Mouse (Mus musculus): ENCODE data around the gene Flt1. TPM values are rescaled to one million over a fixed set of nuclear protein-coding genes. Genes with fewer than 3 reads are reported as not detected.
A peak's percentile ranks its signal among the peaks of the same experiment; 100 is the strongest.

Gene Flt1
- polyA plus RNA-seq, 1 experiment from 2014 or later: 19.4 TPM

- H3K27ac ChIP-seq (replicated peaks): no peak overlapping the region
- H3K27me3 ChIP-seq (replicated peaks): peaks cover 35% of the 10 kb centered on the region
- H3K36me3 ChIP-seq: no peaks in the 10 kb centered on the region
- 40% methylated on average over 5 of the region's 5 CpGs for WGBS
- no peak overlapping the region for H3K4me2 ChIP-seq
- no peak for ATAC-seq (ENCODE audit: extremely low read depth, insufficient number of reproducible peaks, low FRiP score, low TSS enrichment)
- H3K4me3 ChIP-seq: no peak overlapping the region
- no peak overlapping the region for H3K9ac ChIP-seq
- H3K9me3 ChIP-seq: peaks cover 5% of the 10 kb centered on the region
- peaks cover 27% of the 10 kb centered on the region for H3K4me1 ChIP-seq
Measured at GRCm38 (mm10) chr5:147749972-147750371, 24.2 kb upstream of the Flt1 start.

GRCm38 (mm10) chr5:147748081-147748581, 22.3 kb upstream of the Flt1 start:
- Histone ChIP-seq H3K9me3 (no peaks in the 10 kb centered on the region), H3K4me1 (peaks cover 25% of the 10 kb centered on the region), H3K4me2 (peak overlapping the region; percentile 65), H3K36me3 (no peaks in the 10 kb centered on the region), H3K27me3 (replicated peaks) (peaks cover 30% of the 10 kb centered on the region), H3K4me3 (peak overlapping the region; percentile 45), H3K27ac (replicated peaks) (no peak overlapping the region), H3K9ac (peak overlapping the region; percentile 17)
- 3% methylated on average over 15 of the region's 15 CpGs for WGBS
- ATAC-seq (ENCODE audit: extremely low read depth, insufficient number of reproducible peaks, low FRiP score, low TSS enrichment): no peak

GRCm38 (mm10) chr5:147744900-147745653, 19.3 kb upstream of the Flt1 start:
- 82% methylated on average over 21 of the region's 21 CpGs for WGBS
- Histone ChIP-seq H3K9ac (no peak overlapping the region), H3K9me3 (no peaks in the 10 kb centered on the region), H3K27me3 (replicated peaks) (peaks cover 10% of the 10 kb centered on the region), H3K4me1 (peaks cover 11% of the 10 kb centered on the region), H3K4me2 (no peak overlapping the region), H3K36me3 (no peaks in the 10 kb centered on the region), H3K27ac (replicated peaks) (no peak overlapping the region), H3K4me3 (no peak overlapping the region)
- ATAC-seq (ENCODE audit: extremely low read depth, insufficient number of reproducible peaks, low FRiP score, low TSS enrichment): no peak

GRCm38 (mm10) chr5:147742468-147743111, 16.8 kb upstream of the Flt1 start:
- 72% methylated on average over 9 of the region's 9 CpGs for WGBS
- Histone ChIP-seq H3K9ac (no peak overlapping the region), H3K36me3 (no peaks in the 10 kb centered on the region), H3K4me1 (peaks cover under 1% of the 10 kb centered on the region; the same call in 1 of the 2 replicates), H3K4me2 (no peak overlapping the region), H3K27ac (replicated peaks) (no peak overlapping the region), H3K9me3 (0 out of 2 replicates have a peak, but pooled peaks cover 7% of the 10 kb centered on the region), H3K27me3 (replicated peaks) (no peaks in the 10 kb centered on the region), H3K4me3 (no peak overlapping the region)
- ATAC-seq (ENCODE audit: extremely low read depth, insufficient number of reproducible peaks, low FRiP score, low TSS enrichment): no peak

GRCm38 (mm10) chr5:147736766-147737280, 11.0 kb upstream of the Flt1 start:
- no peak overlapping the region for H3K9ac ChIP-seq
- H3K4me2 ChIP-seq: no peak overlapping the region
- H3K27ac ChIP-seq (replicated peaks): no peak overlapping the region
- no peaks in the 10 kb centered on the region for H3K36me3 ChIP-seq
- no peak overlapping the region for H3K4me3 ChIP-seq
- ATAC-seq (ENCODE audit: extremely low read depth, insufficient number of reproducible peaks, low FRiP score, low TSS enrichment): no peak
- 68% methylated on average over 8 of the region's 8 CpGs for WGBS
- H3K4me1 ChIP-seq: no peaks in the 10 kb centered on the region
- 0 out of 2 replicates have a peak, but pooled peaks cover 4% of the 10 kb centered on the region for H3K27me3 ChIP-seq (replicated peaks)
- peaks cover 10% of the 10 kb centered on the region; the same call in 1 of the 2 replicates for H3K9me3 ChIP-seq

- no peaks in the 10 kb centered on the region for H3K36me3 ChIP-seq
- H3K27me3 ChIP-seq (replicated peaks): peaks cover 22% of the 10 kb centered on the region
- no peak overlapping the region for H3K4me2 ChIP-seq
- H3K4me3 ChIP-seq: no peak overlapping the region
- no peak for ATAC-seq (ENCODE audit: extremely low read depth, insufficient number of reproducible peaks, low FRiP score, low TSS enrichment)
- H3K9ac ChIP-seq: no peak overlapping the region
- H3K4me1 ChIP-seq: no peaks in the 10 kb centered on the region
- peaks cover 3% of the 10 kb centered on the region; the same call in 1 of the 2 replicates for H3K9me3 ChIP-seq
- H3K27ac ChIP-seq (replicated peaks): no peak overlapping the region
- 92% methylated on average over 1 of the region's 1 CpGs for WGBS
Measured at GRCm38 (mm10) chr5:147733682-147734081, 7.9 kb upstream of the Flt1 start.

GRCm38 (mm10) chr5:147732926-147733325, 7.1 kb upstream of the Flt1 start:
- no peak overlapping the region for H3K27ac ChIP-seq (replicated peaks)
- no peak overlapping the region for H3K4me2 ChIP-seq
- H3K4me1 ChIP-seq: no peaks in the 10 kb centered on the region; the same call in none of the 2 replicates
- no peaks in the 10 kb centered on the region for H3K36me3 ChIP-seq
- H3K27me3 ChIP-seq (replicated peaks): peaks cover 29% of the 10 kb centered on the region
- no peak overlapping the region for H3K9ac ChIP-seq
- 67% methylated on average over 5 of the region's 5 CpGs for WGBS
- no peak for ATAC-seq (ENCODE audit: extremely low read depth, insufficient number of reproducible peaks, low FRiP score, low TSS enrichment)
- H3K9me3 ChIP-seq: peaks cover 3% of the 10 kb centered on the region; the same call in 1 of the 2 replicates
- H3K4me3 ChIP-seq: no peak overlapping the region

GRCm38 (mm10) chr5:147727481-147727880, 1.7 kb upstream of the Flt1 start:
- Histone ChIP-seq H3K4me2 (no peak overlapping the region), H3K27me3 (replicated peaks) (peaks cover 77% of the 10 kb centered on the region), H3K4me1 (peaks cover 27% of the 10 kb centered on the region), H3K36me3 (no peaks in the 10 kb centered on the region), H3K27ac (replicated peaks) (no peak overlapping the region), H3K4me3 (no peak overlapping the region), H3K9ac (no peak overlapping the region), H3K9me3 (no peaks in the 10 kb centered on the region)
- WGBS: 17% methylated on average over 12 of the region's 12 CpGs
- no peak for ATAC-seq (ENCODE audit: extremely low read depth, insufficient number of reproducible peaks, low FRiP score, low TSS enrichment)

GRCm38 (mm10) chr5:147726701-147727393, 1.0 kb upstream of the Flt1 start:
- 5% methylated on average over 18 of the region's 18 CpGs for WGBS
- Histone ChIP-seq H3K4me3 (peak overlapping the region; percentile 62), H3K4me1 (peaks cover 28% of the 10 kb centered on the region), H3K27me3 (replicated peaks) (peaks cover 77% of the 10 kb centered on the region), H3K9me3 (no peaks in the 10 kb centered on the region), H3K27ac (replicated peaks) (no peak overlapping the region), H3K4me2 (peak overlapping the region; percentile 94), H3K9ac (no peak overlapping the region), H3K36me3 (no peaks in the 10 kb centered on the region)
- no peak for ATAC-seq (ENCODE audit: extremely low read depth, insufficient number of reproducible peaks, low FRiP score, low TSS enrichment)

- 0 out of 2 replicates have a peak, but pooled peaks have one; percentile 26 for ATAC-seq (ENCODE audit: extremely low read depth, insufficient number of reproducible peaks, low FRiP score, low TSS enrichment)
- Histone ChIP-seq H3K9me3 (no peaks in the 10 kb centered on the region), H3K4me1 (peaks cover 35% of the 10 kb centered on the region), H3K4me3 (peak overlapping the region; percentile 62), H3K27me3 (replicated peaks) (peaks cover 86% of the 10 kb centered on the region), H3K36me3 (no peaks in the 10 kb centered on the region), H3K9ac (peak overlapping the region; percentile 86), H3K4me2 (peak overlapping the region; percentile 94), H3K27ac (replicated peaks) (peak overlapping the region; percentile 69)
- WGBS: under 1% methylated on average over 69 of the region's 69 CpGs
Measured at GRCm38 (mm10) chr5:147724945-147725830, 623 bp downstream of the Flt1 start.

Data from heart, embryonic 13.5 days (tissue).